Comparison of ENCODE assay signal across 20 mouse cellular contexts in genomic region chr6:52241001-52241621, GRCm38 (mm10). TPM values are rescaled to one million over a fixed set of nuclear protein-coding genes. Genes with fewer than 3 reads are reported as not detected.
DNase-seq lines count a peak whose midpoint lies in the region; ATAC-seq lines count a peak whose summit lies in the region.
"Had no signal": no experiment of that assay in that cellular context is flagged by ENCODE, and none has a peak within 500 bp of the region (broad histone marks: within the 10 kb centered on the region; RNA-seq: fewer than 3 reads in every experiment).

No protein-coding gene starts in this region.

- H3K27ac ChIP-seq in heart, embryonic 10.5 days = no peak overlapping the region
- no peak overlapping the region for H3K27ac ChIP-seq in neural tube, embryonic 11.5 days (ENCODE audit: low read depth, low read length)
- H3K27ac ChIP-seq in limb, embryonic 15.5 days = peak overlapping the region; percentile 97
- H3K27ac ChIP-seq: embryonic facial prominence, embryonic 13.5 days; forebrain, embryonic 13.5 days; heart, adult 2 months; hindbrain, embryonic 15.5 days had no signal

- intact Hi-C loops in heart, postnatal 14 days (cut with DNase I) = no loop called here

- H3K4me3 ChIP-seq in heart, embryonic 10.5 days = no peak overlapping the region; the same call in 1 of the 2 replicates
- peak overlapping the region; percentile 65; the same call in 1 of the 2 replicates for H3K4me3 ChIP-seq in neural tube, embryonic 11.5 days (ENCODE audit: low read depth, low read length)
- H3K4me3 ChIP-seq in limb, embryonic 15.5 days = peak overlapping the region; percentile 59
- H3K4me3 ChIP-seq: forebrain, embryonic 13.5 days; heart, adult 2 months; hindbrain, embryonic 15.5 days had no signal

- peaks cover 9% of the 10 kb centered on the region; the same call in 1 of the 2 replicates for H3K4me1 ChIP-seq in heart, embryonic 10.5 days
- H3K4me1 ChIP-seq in neural tube, embryonic 11.5 days (ENCODE audit: control insufficient read depth, insufficient read depth, low read length) = no peaks in the 10 kb centered on the region
- peaks cover 45% of the 10 kb centered on the region for H3K4me1 ChIP-seq in limb, embryonic 15.5 days
- H3K4me1 ChIP-seq: hindbrain, embryonic 15.5 days had no signal

- H3K4me2 ChIP-seq in neural tube, embryonic 11.5 days (ENCODE audit: low read depth) = peak overlapping the region; percentile 47
- H3K4me2 ChIP-seq in limb, embryonic 15.5 days = peak overlapping the region; percentile 50
- H3K4me2 ChIP-seq: midbrain, embryonic 11.5 days had no signal

- WGBS in heart, embryonic 10.5 days = 3% methylated on average over 9 of the region's 9 CpGs
- WGBS in neural tube, embryonic 11.5 days = 0% methylated on average over 9 of the region's 9 CpGs
- 23% methylated on average over 9 of the region's 9 CpGs for WGBS in limb, embryonic 15.5 days

- peak overlapping the region; percentile 43; the same call in 1 of the 2 replicates for H3K9ac ChIP-seq in neural tube, embryonic 11.5 days (ENCODE audit: low read length)
- peak overlapping the region; percentile 85; the same call in 1 of the 2 replicates for H3K9ac ChIP-seq in limb, embryonic 15.5 days
- H3K9ac ChIP-seq: embryonic facial prominence, embryonic 13.5 days; forebrain, embryonic 13.5 days; hindbrain, embryonic 15.5 days had no signal

- no peak for ATAC-seq in neural tube, embryonic 11.5 days (ENCODE audit: insufficient read depth, low FRiP score, low TSS enrichment)
- ATAC-seq in limb, embryonic 15.5 days (ENCODE audit: insufficient number of reproducible peaks, low FRiP score, low TSS enrichment, low read depth) = no peak

- H3K36me3 ChIP-seq in heart, embryonic 10.5 days = no peaks in the 10 kb centered on the region
- H3K36me3 ChIP-seq in neural tube, embryonic 11.5 days (ENCODE audit: control insufficient read depth, insufficient read depth, low read length) = no peaks in the 10 kb centered on the region
- no peaks in the 10 kb centered on the region for H3K36me3 ChIP-seq in limb, embryonic 15.5 days
- H3K36me3 ChIP-seq: embryonic facial prominence, embryonic 13.5 days; hindbrain, embryonic 15.5 days had no signal

- H3K27me3 ChIP-seq in heart, embryonic 10.5 days (ENCODE audit: insufficient read depth, poor library complexity, severe bottlenecking) = peaks cover 99% of the 10 kb centered on the region
- peaks cover 91% of the 10 kb centered on the region for H3K27me3 ChIP-seq in neural tube, embryonic 11.5 days (ENCODE audit: control insufficient read depth, insufficient read depth, low read length)
- peaks cover 17% of the 10 kb centered on the region; the same call in 1 of the 2 replicates for H3K27me3 ChIP-seq in limb, embryonic 15.5 days

- peak; percentile 70 for DNase-seq in heart, embryonic 10.5 days (ENCODE audit: low spot score)
- no peak for DNase-seq in heart, postnatal 14 days
- no peak for DNase-seq in neural tube, embryonic 11.5 days (ENCODE audit: low spot score)
- no peak for DNase-seq in neural tube, embryonic 10.5 days (ENCODE audit: extremely low spot score, low spot score)
- no peak for DNase-seq in cerebellum, adult 9-11 months
- DNase-seq in layer of hippocampus, adult 9-10 months (ENCODE audit: low spot score) = no peak
- DNase-seq: cerebellum, adult 11 months; layer of hippocampus, postnatal 36 days; thymus, adult 18-20 months had no signal

- H3K9me3 ChIP-seq in heart, embryonic 10.5 days = no peaks in the 10 kb centered on the region
- no peaks in the 10 kb centered on the region for H3K9me3 ChIP-seq in neural tube, embryonic 11.5 days (ENCODE audit: control insufficient read depth, low read length)
- H3K9me3 ChIP-seq in limb, embryonic 15.5 days = no peaks in the 10 kb centered on the region
- H3K9me3 ChIP-seq: embryonic facial prominence, embryonic 13.5 days; forebrain, embryonic 13.5 days; hindbrain, embryonic 15.5 days had no signal

RNA-seq across cellular contexts. Expression of gene Hoxa10, which starts 0.5 kb away (rescaled TPM):
- polyA plus RNA-seq in heart, embryonic 10.5 days (2016; fragmentation: Nextera tagmentation; extraction: Ambion mirVana) = 0.30 and 3.6 TPM in 2 replicates
- not detected for total RNA-seq in heart, postnatal 14 days (2021)
- 70.6 and 72.8 TPM in 2 replicates for polyA plus RNA-seq in neural tube, embryonic 11.5 days (2014; fragmentation: Nextera tagmentation; extraction: Ambion mirVana)
- 86.8 and 108 TPM in 2 replicates for polyA plus RNA-seq in limb, embryonic 15.5 days (2015; fragmentation: Nextera tagmentation; extraction: Ambion mirVana)
- total RNA-seq: heart, adult 2 months; layer of hippocampus, postnatal 36 days; left cerebral cortex, postnatal 36 days had no signal
- polyA plus RNA-seq: heart, adult 2 months; heart, postnatal 0 days; midbrain, embryonic 11.5 days had no signal

RNA-seq across cellular contexts. Expression of gene Hoxa11, which starts 4.5 kb away (rescaled TPM):
- 0.06 and 1.7 TPM in 2 replicates for polyA plus RNA-seq in heart, embryonic 10.5 days (2016; fragmentation: Nextera tagmentation; extraction: Ambion mirVana)
- total RNA-seq in heart, postnatal 14 days (2021) = not detected
- 6.0 and 6.7 TPM in 2 replicates for polyA plus RNA-seq in neural tube, embryonic 11.5 days (2014; fragmentation: Nextera tagmentation; extraction: Ambion mirVana)
- 23.3 and 33.4 TPM in 2 replicates for polyA plus RNA-seq in limb, embryonic 15.5 days (2015; fragmentation: Nextera tagmentation; extraction: Ambion mirVana)
- total RNA-seq: adrenal gland, adult 18-20 months; common myeloid progenitor, adult 5-6 weeks; heart, adult 2 months; layer of hippocampus, postnatal 36 days; left cerebral cortex, postnatal 36 days had no signal
- polyA plus RNA-seq: embryonic facial prominence, embryonic 13.5 days; heart, adult 2 months; heart, postnatal 0 days; hindbrain, embryonic 15.5 days; liver, embryonic 16.5 days; midbrain, embryonic 11.5 days had no signal

RNA-seq across cellular contexts. Expression of gene Hoxa9, which starts 10.2 kb away (rescaled TPM):
- polyA plus RNA-seq in heart, embryonic 10.5 days (2016; fragmentation: Nextera tagmentation; extraction: Ambion mirVana) = 0.37 and 5.6 TPM in 2 replicates
- not detected for total RNA-seq in heart, postnatal 14 days (2021)
- 98.8 and 105 TPM in 2 replicates for polyA plus RNA-seq in neural tube, embryonic 11.5 days (2014; fragmentation: Nextera tagmentation; extraction: Ambion mirVana)
- 30.8 and 34.0 TPM in 2 replicates for polyA plus RNA-seq in limb, embryonic 15.5 days (2015; fragmentation: Nextera tagmentation; extraction: Ambion mirVana)
- total RNA-seq: heart, adult 2 months; layer of hippocampus, postnatal 36 days; left cerebral cortex, postnatal 36 days had no signal
- polyA plus RNA-seq: embryonic facial prominence, embryonic 13.5 days; forebrain, embryonic 13.5 days; heart, postnatal 0 days; midbrain, embryonic 11.5 days had no signal

RNA-seq across cellular contexts. Expression of gene Hoxa7, which starts 19.5 kb away (rescaled TPM):
- 0.11 and 2.5 TPM in 2 replicates for polyA plus RNA-seq in heart, embryonic 10.5 days (2016; fragmentation: Nextera tagmentation; extraction: Ambion mirVana)
- under 1 TPM; 0.17 to 0.29 TPM for total RNA-seq in heart, postnatal 14 days (2021)
- polyA plus RNA-seq in neural tube, embryonic 11.5 days (2014; fragmentation: Nextera tagmentation; extraction: Ambion mirVana) = 61.2 and 71.3 TPM in 2 replicates
- polyA plus RNA-seq in limb, embryonic 15.5 days (2015; fragmentation: Nextera tagmentation; extraction: Ambion mirVana) = 12.0 and 12.9 TPM in 2 replicates
- total RNA-seq: layer of hippocampus, postnatal 36 days; left cerebral cortex, postnatal 36 days had no signal
- polyA plus RNA-seq: embryonic facial prominence, embryonic 13.5 days; forebrain, embryonic 13.5 days; midbrain, embryonic 11.5 days had no signal

RNA-seq across cellular contexts. Expression of gene Hoxa13, which starts 19.6 kb away (rescaled TPM):
- not detected in 2 replicates for polyA plus RNA-seq in heart, embryonic 10.5 days (2016; fragmentation: Nextera tagmentation; extraction: Ambion mirVana)
- not detected for total RNA-seq in heart, postnatal 14 days (2021)
- 0.11 and 0.26 TPM in 2 replicates for polyA plus RNA-seq in neural tube, embryonic 11.5 days (2014; fragmentation: Nextera tagmentation; extraction: Ambion mirVana)
- polyA plus RNA-seq in limb, embryonic 15.5 days (2015; fragmentation: Nextera tagmentation; extraction: Ambion mirVana) = 11.0 and 17.4 TPM in 2 replicates
- total RNA-seq: adrenal gland, adult 18-20 months; common myeloid progenitor, adult 5-6 weeks; heart, adult 2 months; layer of hippocampus, postnatal 36 days; left cerebral cortex, postnatal 36 days had no signal
- polyA plus RNA-seq: embryonic facial prominence, embryonic 13.5 days; forebrain, embryonic 13.5 days; heart, adult 2 months; heart, postnatal 0 days; hindbrain, embryonic 15.5 days; liver, embryonic 16.5 days; midbrain, embryonic 11.5 days had no signal

Comparison
In these comparisons a context has a peak if more than half of its experiments do, and no peak if none do; other contexts are left out.
1. RNA of gene Hoxa10, which starts 0.5 kb away (polyA plus RNA-seq): 86.8 to 108 TPM in limb, embryonic 15.5 days and 70.6 to 72.8 TPM in neural tube, embryonic 11.5 days; 0.30 to 3.6 TPM in heart, embryonic 10.5 days; every median in the first group is over 10 times any median in the second.